Mouse (Mus musculus) limb, embryonic 11.5 days (tissue): ENCODE data around the gene Golga1. TPM values are rescaled to one million over a fixed set of nuclear protein-coding genes. Genes with fewer than 3 reads are reported as not detected.

Source experiments
- ATAC-seq: fragments of 200-750 bp; cut with Nextera tagmentation; 2 replicates; pipeline ENCODE4 v1.8.0; 2017; ENCODE audit warnings: low read depth; ENCODE audit not compliant: insufficient number of reproducible peaks, low FRiP score, low TSS enrichment
- DNase-seq: peaks from one replicate; pipeline ENCODE4 v3.0.0-alpha.2; 2015; ENCODE audit warnings: low spot score
- H3K27ac ChIP-seq: fragments of 300-500 bp; sonication (generic); replicated peaks from 2 replicates; pipeline ENCODE4 v1.5.1; 2014; ENCODE audit warnings: low read depth, mild to moderate bottlenecking, low read length
- H3K27me3 ChIP-seq: fragments of 300-500 bp; sonication (generic); 2 replicates; pipeline ENCODE4 v1.6.1; 2014; ENCODE audit warnings: mild to moderate bottlenecking, low read length, mixed read lengths; ENCODE audit not compliant: control insufficient read depth, insufficient read depth
- H3K36me3 ChIP-seq: fragments of 300-500 bp; sonication (generic); 2 replicates; pipeline ENCODE4 v1.6.1; 2014; ENCODE audit warnings: mild to moderate bottlenecking, low read length, moderate library complexity, mixed read lengths; ENCODE audit not compliant: control insufficient read depth, insufficient read depth
- H3K4me1 ChIP-seq: fragments of 300-500 bp; sonication (generic); 2 replicates; pipeline ENCODE4 v1.6.1; 2014; ENCODE audit warnings: low read length, mixed read lengths; ENCODE audit not compliant: control insufficient read depth, insufficient read depth
- H3K4me2 ChIP-seq: fragments of 300-500 bp; sonication (generic); 2 replicates; pipeline ENCODE4 v1.6.1; 2014; ENCODE audit warnings: low read depth, mild to moderate bottlenecking, moderate library complexity; ENCODE audit not compliant: severe bottlenecking
- H3K4me3 ChIP-seq: fragments of 300-500 bp; sonication (generic); 2 replicates; pipeline ENCODE4 v1.5.1; 2014; ENCODE audit warnings: low read depth, low read length
- H3K9ac ChIP-seq: fragments of 300-500 bp; sonication (generic); 2 replicates; pipeline ENCODE4 v1.6.1; 2014; ENCODE audit warnings: mild to moderate bottlenecking, low read length
- H3K9me3 ChIP-seq: fragments of 300-500 bp; sonication (generic); 2 replicates; pipeline ENCODE4 v1.6.1; 2016; ENCODE audit warnings: low read length; ENCODE audit not compliant: control insufficient read depth
- WGBS: fragments of 180-500 bp; shearing (Covaris S2); extraction: QIAGEN DNeasy Blood & Tissue Kit; methylation state at CpG from one replicate; pipeline ENCODE4 v1.1.7; 2014; 5-methylcytosine and 5-hydroxymethylcytosine counted together
- polyA plus RNA-seq: library from polyadenylated mRNA; unstranded; fragments of >200 nt; fragmentation: Nextera tagmentation; extraction: Ambion mirVana; gene quantifications from 2 replicates; pipeline ENCODE4 v1.2.1, GENCODE M21; 2014

Golga1 gene
- polyA plus RNA-seq, 1 experiment from 2014 or later: 30.2 TPM

DNA sequence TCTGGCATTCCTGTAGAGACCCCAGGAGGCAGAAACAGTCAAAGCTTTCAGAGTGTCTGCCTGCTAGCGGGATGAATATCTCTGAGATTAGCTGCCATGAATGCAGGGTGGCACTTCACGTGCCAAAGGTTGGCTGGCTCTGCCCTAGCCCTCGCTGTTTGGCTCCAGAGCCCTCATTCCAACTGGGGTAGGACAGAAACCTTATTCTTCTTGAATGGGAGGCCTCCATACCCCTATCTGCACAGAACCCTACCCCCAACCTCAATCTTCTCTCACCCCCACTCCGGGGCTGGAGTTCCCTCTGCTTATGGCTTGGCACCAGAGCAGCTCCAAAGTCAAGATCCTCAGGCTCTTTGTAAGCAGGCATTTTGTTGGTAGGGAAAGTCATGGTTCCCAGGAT is 87.5 kb downstream of the Golga1 start:
- no peaks in the 10 kb centered on the region for H3K4me1 ChIP-seq
- ATAC-seq (no peak), DNase-seq (no peak)
- 80% methylated on average over 4 of the region's 4 CpGs for WGBS
- H3K36me3 ChIP-seq: no peaks in the 10 kb centered on the region
- H3K4me2 ChIP-seq: no peak overlapping the region
- no peak overlapping the region for H3K4me3 ChIP-seq
- H3K27me3 ChIP-seq: no peaks in the 10 kb centered on the region
- no peak overlapping the region for H3K9ac ChIP-seq
- H3K9me3 ChIP-seq: no peaks in the 10 kb centered on the region
- H3K27ac ChIP-seq: no peak overlapping the region

DNA sequence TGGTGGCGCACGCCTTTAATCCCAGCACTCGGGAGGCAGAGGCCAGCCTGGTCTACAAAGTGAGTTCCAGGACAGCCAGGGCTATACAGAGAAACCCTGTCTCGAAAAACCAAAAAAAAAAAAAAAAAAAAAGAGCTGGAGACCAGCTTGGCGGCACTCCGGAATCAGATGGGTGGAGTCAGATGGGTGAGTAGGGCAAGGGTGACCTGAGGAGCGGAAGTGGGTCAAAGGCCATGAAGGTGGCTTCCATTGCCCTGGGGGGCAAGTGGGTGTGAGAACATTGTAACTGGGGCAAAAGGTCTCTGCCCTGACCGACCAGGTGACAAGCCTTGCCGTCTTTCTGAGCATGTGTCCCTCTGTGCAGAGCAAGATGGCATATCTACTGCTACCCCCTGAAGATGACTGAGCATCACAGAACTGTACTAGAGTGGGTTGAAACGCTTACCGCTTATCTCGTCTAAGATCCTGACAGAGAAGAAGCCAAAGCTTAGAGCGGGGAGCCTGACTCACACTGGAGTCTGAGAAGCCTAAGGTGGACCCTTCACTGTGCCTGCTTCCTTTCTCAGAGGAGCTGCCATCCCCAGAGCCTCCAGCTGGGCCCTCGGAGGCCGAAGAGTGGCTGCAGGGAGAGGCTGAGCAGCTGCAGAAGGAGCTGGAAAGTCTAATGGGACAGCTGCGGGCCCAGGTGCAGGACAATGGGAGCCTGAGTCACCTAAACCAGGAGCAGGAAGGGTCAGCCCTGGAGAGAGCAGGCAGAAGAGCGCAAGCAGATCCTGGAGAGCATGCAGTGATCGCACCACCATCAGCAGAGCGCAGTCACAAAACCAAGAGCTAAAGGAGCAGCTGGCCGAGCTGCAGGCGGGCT is 89.2 kb downstream of the Golga1 start:
- Histone ChIP-seq H3K4me3 (no peak overlapping the region), H3K27ac (no peak overlapping the region), H3K27me3 (no peaks in the 10 kb centered on the region), H3K4me2 (no peak overlapping the region), H3K9me3 (no peaks in the 10 kb centered on the region), H3K36me3 (no peaks in the 10 kb centered on the region), H3K4me1 (no peaks in the 10 kb centered on the region), H3K9ac (no peak overlapping the region)
- ATAC-seq: no peak
- 82% methylated on average over 21 of the region's 21 CpGs for WGBS
- no peak for DNase-seq

DNA sequence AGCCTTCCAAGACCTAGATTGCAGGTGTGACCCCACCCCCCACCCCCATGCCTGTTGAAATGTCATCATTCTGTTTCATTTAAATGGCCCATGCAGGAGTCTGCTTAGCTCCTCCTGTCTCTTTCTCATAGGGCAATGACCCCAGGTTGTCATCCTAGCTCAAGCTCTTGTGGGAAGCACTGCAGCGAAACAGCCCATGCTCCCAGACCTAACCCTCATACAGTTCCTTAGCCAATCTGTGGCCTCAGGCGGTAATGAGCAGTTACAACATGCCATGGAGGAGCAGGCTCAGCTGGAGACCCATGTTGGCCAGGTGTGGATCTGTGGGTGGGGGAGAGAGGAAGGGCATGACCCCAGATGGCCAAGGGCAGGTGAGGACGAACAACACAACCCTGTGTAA is 90.2 kb downstream of the Golga1 start:
- H3K4me3 ChIP-seq: no peak overlapping the region
- 69% methylated on average over 3 of the region's 3 CpGs for WGBS
- DNase-seq: no peak
- no peaks in the 10 kb centered on the region for H3K4me1 ChIP-seq
- H3K4me2 ChIP-seq: no peak overlapping the region
- ATAC-seq: no peak
- no peaks in the 10 kb centered on the region for H3K9me3 ChIP-seq
- no peak overlapping the region for H3K27ac ChIP-seq
- H3K36me3 ChIP-seq: no peaks in the 10 kb centered on the region
- H3K9ac ChIP-seq: no peak overlapping the region
- no peaks in the 10 kb centered on the region for H3K27me3 ChIP-seq

DNA sequence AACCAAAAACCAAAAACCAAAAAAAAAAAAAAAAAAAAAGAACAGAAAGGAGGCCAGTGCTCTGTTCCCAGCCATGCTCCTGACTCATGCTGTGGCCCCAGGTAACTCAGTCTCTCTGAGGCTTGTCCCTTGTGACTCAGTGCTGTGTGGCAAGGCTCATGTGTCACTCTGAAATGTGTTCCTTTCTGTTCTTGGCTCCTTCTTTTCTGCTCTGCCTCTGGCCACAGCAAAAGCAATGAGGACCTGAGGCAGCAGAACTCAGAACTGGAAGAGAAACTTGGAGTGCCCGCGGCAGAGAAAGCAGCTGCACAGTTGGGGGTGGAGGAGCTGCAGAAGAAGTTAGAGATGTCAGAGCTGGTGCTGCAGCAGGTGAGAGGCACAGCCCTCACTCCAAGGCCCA is 91.2 kb downstream of the Golga1 start:
- no peak overlapping the region for H3K4me3 ChIP-seq
- ATAC-seq (no peak), DNase-seq (no peak)

DNA sequence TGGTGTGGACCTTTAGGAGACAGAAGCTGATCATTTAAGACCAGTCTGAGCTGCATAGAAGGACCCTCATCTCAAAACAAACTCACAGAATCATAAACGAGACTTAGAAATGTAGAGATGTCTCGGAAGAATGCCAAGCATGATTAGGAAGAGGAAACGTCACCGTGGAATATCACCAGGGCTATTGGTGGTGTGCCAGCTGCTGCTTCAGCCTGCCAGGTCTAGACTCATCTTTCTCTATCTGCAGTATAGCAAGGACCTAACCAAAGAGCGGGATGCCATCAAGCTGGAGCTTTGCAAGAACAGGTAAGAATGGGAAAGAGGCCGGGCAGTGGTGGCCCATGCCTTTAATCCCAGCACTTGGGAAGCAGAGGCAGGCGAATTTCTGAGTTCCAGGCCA is 91.6 kb downstream of the Golga1 start:
- Histone ChIP-seq H3K9ac (no peak overlapping the region), H3K27ac (no peak overlapping the region), H3K9me3 (no peaks in the 10 kb centered on the region), H3K4me3 (no peak overlapping the region), H3K4me2 (no peak overlapping the region), H3K27me3 (no peaks in the 10 kb centered on the region), H3K4me1 (no peaks in the 10 kb centered on the region), H3K36me3 (no peaks in the 10 kb centered on the region)
- 86% methylated on average over 7 of the region's 7 CpGs for WGBS
- no peak for DNase-seq
- no peak for ATAC-seq

More for the DNA sequence above, 91.2 kb downstream of the Golga1 start:
- H3K36me3 ChIP-seq: no peaks in the 10 kb centered on the region
- H3K27ac ChIP-seq: no peak overlapping the region
- no peak overlapping the region for H3K4me2 ChIP-seq
- WGBS: 39% methylated on average over 2 of the region's 2 CpGs
- H3K9ac ChIP-seq: no peak overlapping the region
- no peaks in the 10 kb centered on the region for H3K4me1 ChIP-seq
- no peaks in the 10 kb centered on the region for H3K27me3 ChIP-seq
- H3K9me3 ChIP-seq: no peaks in the 10 kb centered on the region

DNA sequence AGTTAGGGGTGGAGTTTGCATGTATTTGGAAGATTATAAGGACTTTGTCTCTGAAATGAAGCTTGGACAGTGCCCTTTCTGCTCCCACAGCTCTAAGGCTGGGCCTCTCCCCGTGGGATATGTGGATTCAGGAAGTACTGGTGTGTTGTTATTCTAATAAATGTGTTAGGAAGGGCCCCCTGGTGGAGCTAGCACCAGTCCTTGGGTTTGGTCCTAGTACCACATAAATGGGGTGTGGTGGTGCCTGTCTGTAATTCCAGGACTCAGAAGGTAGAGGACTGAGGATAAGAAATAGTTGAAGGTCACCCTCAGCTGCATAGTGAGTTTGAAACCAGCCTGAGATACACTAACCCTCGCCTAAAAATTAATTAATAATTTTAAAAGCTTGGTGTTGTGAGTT is 92.1 kb downstream of the Golga1 start:
- DNase-seq (no peak), ATAC-seq (no peak)
- Histone ChIP-seq H3K9ac (no peak overlapping the region), H3K4me2 (no peak overlapping the region), H3K4me3 (no peak overlapping the region), H3K4me1 (no peaks in the 10 kb centered on the region), H3K27me3 (no peaks in the 10 kb centered on the region), H3K36me3 (no peaks in the 10 kb centered on the region), H3K27ac (no peak overlapping the region), H3K9me3 (no peaks in the 10 kb centered on the region)
- 43% methylated on average over 2 of the region's 2 CpGs for WGBS

DNA sequence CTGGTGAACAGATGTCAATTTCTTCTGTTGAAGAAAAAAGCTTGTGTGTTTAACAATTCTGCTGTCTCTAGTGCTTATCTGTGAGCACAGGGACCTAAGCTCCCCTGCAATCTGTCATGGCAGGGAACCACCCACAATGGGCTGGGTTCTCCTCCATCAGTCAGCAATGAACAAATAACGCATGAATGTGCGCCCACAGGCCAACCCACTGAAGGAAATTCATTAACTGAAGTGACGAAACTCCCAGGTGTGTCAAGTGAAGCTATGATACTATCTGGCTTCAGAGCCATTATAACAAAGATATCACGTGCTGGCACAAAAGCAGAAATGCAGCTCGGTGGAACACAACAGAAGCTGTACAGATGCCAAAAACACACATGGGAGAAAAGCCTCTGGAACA is 95.3 kb downstream of the Golga1 start:
- H3K9ac ChIP-seq: no peak overlapping the region
- no peaks in the 10 kb centered on the region for H3K9me3 ChIP-seq
- no peaks in the 10 kb centered on the region for H3K4me1 ChIP-seq
- no peak overlapping the region for H3K27ac ChIP-seq
- no peak for DNase-seq
- ATAC-seq: no peak
- no peaks in the 10 kb centered on the region for H3K36me3 ChIP-seq
- H3K27me3 ChIP-seq: no peaks in the 10 kb centered on the region
- 89% methylated on average over 5 of the region's 5 CpGs for WGBS
- no peak overlapping the region for H3K4me3 ChIP-seq
- no peak overlapping the region for H3K4me2 ChIP-seq

DNA sequence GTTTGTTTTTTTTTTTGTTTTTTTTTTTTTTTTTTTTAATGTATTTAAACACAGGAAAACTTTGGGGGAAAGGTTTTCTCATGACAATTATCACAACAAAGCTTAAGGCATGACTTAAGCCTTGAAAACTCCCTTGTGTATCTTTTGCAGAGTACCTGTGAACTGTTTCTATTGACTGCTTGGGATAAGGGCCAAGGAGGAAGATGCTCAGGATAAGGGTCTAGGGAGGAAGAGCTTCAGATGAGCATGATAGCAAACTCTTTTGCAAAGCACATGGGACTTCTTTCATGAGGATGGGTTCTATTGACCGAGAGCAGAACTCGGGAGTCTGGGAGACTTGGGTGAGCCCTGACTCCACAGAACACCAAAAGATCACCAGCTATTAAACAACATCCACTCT is 95.7 kb downstream of the Golga1 start:
- no peak overlapping the region for H3K4me2 ChIP-seq
- no peak overlapping the region for H3K27ac ChIP-seq
- H3K27me3 ChIP-seq: no peaks in the 10 kb centered on the region
- no peak overlapping the region for H3K9ac ChIP-seq
- H3K4me3 ChIP-seq: no peak overlapping the region
- no peak for DNase-seq
- no peak for ATAC-seq
- no peaks in the 10 kb centered on the region for H3K9me3 ChIP-seq
- H3K4me1 ChIP-seq: no peaks in the 10 kb centered on the region
- H3K36me3 ChIP-seq: no peaks in the 10 kb centered on the region
- WGBS: 93% methylated on average over 2 of the region's 2 CpGs
